Mouse (Mus musculus) G1E (cell line): Measurements from ENCODE around the gene Lrp1.

ENCODE experiments used
- CTCF ChIP-seq: IDR thresholded peaks from 2 replicates; pipeline ENCODE4 v1.5.1; 2012; ENCODE audit warnings: low read depth, low read length, inconsistent platforms, mixed read lengths
- GATA1 ChIP-seq: IDR thresholded peaks from 2 replicates; pipeline ENCODE4 v1.6.1; 2012; ENCODE audit warnings: borderline replicate concordance, low read length, inconsistent platforms, mixed read lengths
- GATA2 ChIP-seq: IDR thresholded peaks from 2 replicates; pipeline ENCODE4 v1.6.1; 2012; ENCODE audit warnings: low read depth, low read length, inconsistent platforms, borderline replicate concordance
- POLR2AphosphoS5 ChIP-seq: IDR thresholded peaks from 2 replicates; pipeline ENCODE4 v1.6.1; 2012; ENCODE audit warnings: low read depth, low read length, inconsistent platforms; ENCODE audit not compliant: insufficient replicate concordance
- TAL1 ChIP-seq: conservative IDR thresholded peaks from 2 replicates; pipeline ENCODE4 v1.6.1; 2012; ENCODE audit warnings: low read depth, low read length, inconsistent platforms, mixed read lengths

GRCm38 (mm10) chr10:127652906-127653638 lies 32.1 kb upstream of the Lrp1 start:
- no peak for TF ChIP-seq CTCF
- no peak for TF ChIP-seq GATA1
- no peak for TF ChIP-seq POLR2AphosphoS5
- TF ChIP-seq TAL1, result no peak
- no peak for TF ChIP-seq GATA2
